Mouse (Mus musculus) cerebellum, adult 2 months (tissue): ENCODE measurements at regions not wholly inside any gene's neighbourhood (a gene's known extent, or its start where the extent isn't known, plus 50 kb on each side); places are given as distances from the start of the nearest gene placed in this dataset.

Experiments used
- CTCF ChIP-seq: fragments of 200-500 bp; IDR thresholded peaks from 2 replicates; pipeline ENCODE4 v1.5.1; 2011; ENCODE audit warnings: low read depth, mild to moderate bottlenecking, control low read depth, low read length, moderate library complexity, borderline replicate concordance; ENCODE audit not compliant: insufficient read depth
- POLR2A ChIP-seq: fragments of 200-500 bp; IDR thresholded peaks from 2 replicates; pipeline ENCODE4 v1.6.1; 2011; ENCODE audit warnings: low read length, control low read depth, borderline replicate concordance; ENCODE audit not compliant: insufficient read depth

DNA sequence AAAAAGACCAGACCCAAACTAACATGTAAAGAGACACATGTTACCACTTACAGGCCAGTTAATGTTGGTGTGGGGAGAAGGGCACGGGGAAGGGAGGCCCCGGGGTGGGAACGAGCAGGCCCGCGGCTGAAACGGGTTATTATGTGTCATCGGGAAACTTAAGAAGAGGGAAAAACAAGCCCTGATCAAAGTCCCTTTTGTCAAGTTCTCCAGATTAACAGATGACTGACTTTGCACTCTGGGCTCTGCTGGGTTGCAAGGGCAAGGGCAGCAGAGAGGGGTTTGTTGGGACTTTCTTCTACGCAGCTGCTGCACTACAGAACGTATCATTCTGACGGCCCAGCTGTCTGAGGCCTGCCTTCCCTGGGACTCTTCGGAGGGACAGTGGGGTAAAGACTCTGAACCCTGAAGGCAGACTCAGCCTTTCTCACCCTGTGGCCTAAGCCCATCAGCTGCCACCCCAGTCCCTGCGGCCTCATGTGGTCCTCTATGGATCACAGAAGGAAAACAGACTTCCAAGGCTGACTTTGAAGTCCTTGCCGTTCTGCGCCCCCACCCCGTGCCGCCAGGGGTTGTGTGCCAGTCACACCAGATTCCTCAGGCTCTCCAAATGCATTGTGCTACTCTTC is 240.7 kb downstream of the Rplp1 start:
- TF ChIP-seq POLR2A = no peak
- TF ChIP-seq CTCF = no peak
